Mouse (Mus musculus): Measurements from ENCODE around the gene Dgkg.

Gene Dgkg

GRCm38 (mm10) chr16:22598741-22599140 is 58.3 kb downstream of the Dgkg start:
- CTCF ChIA-PET, result no interaction called here

- CTCF ChIA-PET, result no interaction called here
These were observed 60.6 kb downstream of the Dgkg start for GRCm38 (mm10) chr16:22596394-22596793.

- CTCF ChIA-PET, result no interaction called here
These were observed 63.1 kb downstream of the Dgkg start for GRCm38 (mm10) chr16:22593907-22594306.

GRCm38 (mm10) chr16:22589619-22590018 is 67.4 kb downstream of the Dgkg start:
- CTCF ChIA-PET, result no interaction called here

- CTCF ChIA-PET, result no interaction called here
These were observed 70.7 kb downstream of the Dgkg start for GRCm38 (mm10) chr16:22586151-22586836.

- CTCF ChIA-PET, result no interaction called here
These were observed 71.5 kb downstream of the Dgkg start for GRCm38 (mm10) chr16:22585523-22585922.

GRCm38 (mm10) chr16:22583401-22583800 is 73.6 kb downstream of the Dgkg start:
- CTCF ChIA-PET, result interaction anchor here (0.7 kb wide), 1 partner anchor 68 kb away, joined by 3 read pairs; no protein-coding TSS in a partner anchor

- CTCF ChIA-PET, result no interaction called here
These were observed 74.7 kb downstream of the Dgkg start for GRCm38 (mm10) chr16:22582173-22582929.

GRCm38 (mm10) chr16:22580103-22580502 is 76.9 kb downstream of the Dgkg start:
- CTCF ChIA-PET, result no interaction called here

GRCm38 (mm10) chr16:22578883-22579282 is 78.1 kb downstream of the Dgkg start:
- CTCF ChIA-PET, result no interaction called here

- CTCF ChIA-PET, result no interaction called here
These were observed 79.4 kb downstream of the Dgkg start for GRCm38 (mm10) chr16:22577656-22578055.

- CTCF ChIA-PET, result no interaction called here
These were observed 82.9 kb downstream of the Dgkg start for GRCm38 (mm10) chr16:22574164-22574563.

GRCm38 (mm10) chr16:22572641-22573341 is 84.2 kb downstream of the Dgkg start:
- CTCF ChIA-PET, result interaction anchor here (0.6 kb wide), 1 partner anchor 103 kb away, joined by 4 read pairs; no protein-coding TSS in a partner anchor

GRCm38 (mm10) chr16:22564907-22565272 is 92.1 kb downstream of the Dgkg start:
- CTCF ChIA-PET, result interaction anchor here (1.6 kb wide), 1 partner anchor 243 kb away, joined by 12 read pairs; no protein-coding TSS in a partner anchor

- CTCF ChIA-PET, result interaction anchor here (1.6 kb wide), 1 partner anchor 243 kb away, joined by 12 read pairs; no protein-coding TSS in a partner anchor
These were observed 92.6 kb downstream of the Dgkg start for GRCm38 (mm10) chr16:22564259-22564906.

- CTCF ChIA-PET, result interaction anchor here (1.6 kb wide), 1 partner anchor 244 kb away, joined by 12 read pairs; no protein-coding TSS in a partner anchor
These were observed 93.4 kb downstream of the Dgkg start for GRCm38 (mm10) chr16:22563594-22563993.

- CTCF ChIA-PET, result no interaction called here
These were observed 102.0 kb downstream of the Dgkg start for GRCm38 (mm10) chr16:22554996-22555395.

- CTCF ChIA-PET, result no interaction called here
These were observed 104.7 kb downstream of the Dgkg start for GRCm38 (mm10) chr16:22552351-22552750.

GRCm38 (mm10) chr16:22551231-22552000 is 105.6 kb downstream of the Dgkg start:
- CTCF ChIA-PET, result no interaction called here

- CTCF ChIA-PET, result interaction anchor here (0.6 to 2.3 kb wide), 3 partner anchors 110 to 577 kb away, joined by 3 to 6 read pairs (median 4); partner anchors contain the start of gene Etv5
These were observed 107.7 kb downstream of the Dgkg start for GRCm38 (mm10) chr16:22549346-22549745.

All from spleen, embryonic (tissue).